Comparison of ENCODE assay signal across 9 mouse cellular contexts in genomic region chr5:65326212-65326611, GRCm38 (mm10). TPM values are rescaled to one million over a fixed set of nuclear protein-coding genes. Genes with fewer than 3 reads are reported as not detected.
DNase-seq lines count a peak whose midpoint lies in the region; ATAC-seq and TF ChIP-seq lines count a peak whose summit lies in the region.
"Had no signal": no experiment of that assay in that cellular context is flagged by ENCODE, and none has a peak within 500 bp of the region (broad histone marks: within the 10 kb centered on the region; RNA-seq: fewer than 3 reads in every experiment).

No protein-coding gene starts in this region.

- TF ChIP-seq POLR2A in testis, adult 2 months (IDR thresholded peaks at IDR 0.05; ENCODE audit: control insufficient read depth, low read depth, low read length) = no peak

- TF ChIP-seq CTCF in testis, adult 2 months (IDR thresholded peaks at IDR 0.05; ENCODE audit: control insufficient read depth, insufficient read depth, insufficient replicate concordance, low read depth, low read length) = no peak
- no peak for TF ChIP-seq CTCF in left cerebral cortex, adult 2 months (IDR thresholded peaks at IDR 0.05)

- DNase-seq in testis, postnatal 10 days (ENCODE audit: low spot score) = no peak
- DNase-seq in heart, adult 9 months (ENCODE audit: low spot score in 2 of 2) = peak; percentile 49 to 76
- no peak for DNase-seq in limb, embryonic 10.5 days (ENCODE audit: low spot score)
- DNase-seq in left cerebral cortex, adult 2 months (ENCODE audit: extremely low spot score in 1 of 2, low spot score in 2 of 2) = no peak

- H3K4me2 ChIP-seq in liver, embryonic 15.5 days = peak overlapping the region; percentile 18
- no peak overlapping the region; the same call in 1 of the 2 replicates for H3K4me2 ChIP-seq in stomach, embryonic 15.5 days

- H3K36me3 ChIP-seq in testis, adult 2 months (ENCODE audit: control insufficient read depth, insufficient read depth, low read length) = no peaks in the 10 kb centered on the region
- no peaks in the 10 kb centered on the region; the same call in 1 of the 2 replicates for H3K36me3 ChIP-seq in liver, embryonic 15.5 days (replicated peaks)
- no peaks in the 10 kb centered on the region for H3K36me3 ChIP-seq in stomach, embryonic 15.5 days
- peaks cover 7% of the 10 kb centered on the region for H3K36me3 ChIP-seq in limb, embryonic 10.5 days

- no peak overlapping the region for H3K9ac ChIP-seq in liver, embryonic 15.5 days
- no peak overlapping the region for H3K9ac ChIP-seq in stomach, embryonic 15.5 days

- ATAC-seq in liver, embryonic 15.5 days (ENCODE audit: insufficient read depth) = no peak; the same call in 1 of the 2 replicates
- no peak for ATAC-seq in stomach, embryonic 15.5 days (ENCODE audit: insufficient read depth, low FRiP score, low read depth)
- ATAC-seq: forebrain, embryonic 16.5 days had no signal

- no peaks in the 10 kb centered on the region for H3K9me3 ChIP-seq in liver, embryonic 15.5 days (replicated peaks)
- H3K9me3 ChIP-seq in stomach, embryonic 15.5 days = no peaks in the 10 kb centered on the region
- no peaks in the 10 kb centered on the region for H3K9me3 ChIP-seq in limb, embryonic 10.5 days (replicated peaks)
- H3K9me3 ChIP-seq: midbrain, embryonic 10.5 days had no signal

- no peak overlapping the region for H3K4me3 ChIP-seq in testis, adult 2 months (ENCODE audit: control insufficient read depth, low read depth, low read length)
- no peak overlapping the region for H3K4me3 ChIP-seq in liver, embryonic 15.5 days (replicated peaks)
- no peak overlapping the region for H3K4me3 ChIP-seq in stomach, embryonic 15.5 days (replicated peaks)
- H3K4me3 ChIP-seq in limb, embryonic 10.5 days = no peak overlapping the region
- no peak overlapping the region; the same call in 1 of the 2 replicates for H3K4me3 ChIP-seq in left cerebral cortex, adult 2 months
- H3K4me3 ChIP-seq: midbrain, embryonic 10.5 days had no signal

- no peaks in the 10 kb centered on the region for H3K4me1 ChIP-seq in testis, adult 2 months (ENCODE audit: control insufficient read depth, insufficient read depth, low read length)
- H3K4me1 ChIP-seq in liver, embryonic 15.5 days (replicated peaks) = peaks cover 26% of the 10 kb centered on the region
- peaks cover 4% of the 10 kb centered on the region for H3K4me1 ChIP-seq in stomach, embryonic 15.5 days
- peaks cover 4% of the 10 kb centered on the region for H3K4me1 ChIP-seq in limb, embryonic 10.5 days
- H3K4me1 ChIP-seq: midbrain, embryonic 10.5 days had no signal

- H3K27me3 ChIP-seq in testis, adult 2 months (ENCODE audit: control insufficient read depth, insufficient read depth, low read length) = no peaks in the 10 kb centered on the region
- no peaks in the 10 kb centered on the region for H3K27me3 ChIP-seq in liver, embryonic 15.5 days
- H3K27me3 ChIP-seq in stomach, embryonic 15.5 days (replicated peaks) = no peaks in the 10 kb centered on the region
- no peaks in the 10 kb centered on the region for H3K27me3 ChIP-seq in limb, embryonic 10.5 days (ENCODE audit: low read depth, poor library complexity, severe bottlenecking)

- peak overlapping the region; percentile 39; the same call in 1 of the 2 replicates for H3K27ac ChIP-seq in testis, adult 2 months (ENCODE audit: control insufficient read depth, insufficient read depth, low read depth, low read length)
- H3K27ac ChIP-seq in liver, embryonic 15.5 days (replicated peaks) = peak overlapping the region; percentile 30; the same call in 1 of the 2 replicates
- peak overlapping the region; percentile 59; the same call in 1 of the 2 replicates for H3K27ac ChIP-seq in stomach, embryonic 15.5 days
- H3K27ac ChIP-seq in limb, embryonic 10.5 days = no peak overlapping the region
- no peak overlapping the region for H3K27ac ChIP-seq in left cerebral cortex, adult 2 months
- H3K27ac ChIP-seq: midbrain, embryonic 10.5 days had no signal

- intact Hi-C loops in left cerebral cortex, adult 2 months (cut with DNase I) = no loop called here

- WGBS in liver, embryonic 15.5 days (ENCODE audit: insufficient replicate concordance) = 35% methylated on average over 5 of the region's 5 CpGs
- WGBS in stomach, embryonic 15.5 days = 51% methylated on average over 5 of the region's 5 CpGs
- WGBS in limb, embryonic 10.5 days = 90% methylated on average over 5 of the region's 5 CpGs

RNA-seq across cellular contexts. Expression of gene Rfc1, which starts 9.3 kb away (rescaled TPM):
- polyA plus RNA-seq in testis, adult 2 months (2012; rRNA removed) = 38.6 and 39.4 TPM in 2 replicates
- polyA plus RNA-seq in liver, embryonic 15.5 days (2015; fragmentation: Nextera tagmentation; extraction: Ambion mirVana) = 25.7 and 34.8 TPM in 2 replicates
- 84.8 and 87.7 TPM in 2 replicates for polyA plus RNA-seq in stomach, embryonic 15.5 days (2015; fragmentation: Nextera tagmentation; extraction: Ambion mirVana)
- polyA plus RNA-seq in limb, embryonic 10.5 days (2016; fragmentation: Nextera tagmentation; extraction: Ambion mirVana) = 90.3 and 103 TPM in 2 replicates
- total RNA-seq in left cerebral cortex, adult 2 months (2021) = 10 to 100 TPM; 27.7 to 28.0 TPM

RNA-seq across cellular contexts. Expression of gene Klb, which starts 21.9 kb away (rescaled TPM):
- polyA plus RNA-seq in testis, adult 2 months (2012; rRNA removed) = 0.65 and 0.72 TPM in 2 replicates
- 12.1 and 13.5 TPM in 2 replicates for polyA plus RNA-seq in liver, embryonic 15.5 days (2015; fragmentation: Nextera tagmentation; extraction: Ambion mirVana)
- polyA plus RNA-seq in stomach, embryonic 15.5 days (2015; fragmentation: Nextera tagmentation; extraction: Ambion mirVana) = 1.6 and 1.9 TPM in 2 replicates
- polyA plus RNA-seq in limb, embryonic 10.5 days (2016; fragmentation: Nextera tagmentation; extraction: Ambion mirVana) = 0.08 TPM in 1 of 2 replicates, not detected in the other
- total RNA-seq in left cerebral cortex, adult 2 months (2021) = under 1 TPM; 0.33 to 0.54 TPM

Comparison
In these comparisons a context has a peak if more than half of its experiments do, and no peak if none do; other contexts are left out.
1. H3K27ac ChIP-seq: peak in testis, adult 2 months (single experiment), liver, embryonic 15.5 days (single experiment) and stomach, embryonic 15.5 days (single experiment); none in limb, embryonic 10.5 days (single experiment) and left cerebral cortex, adult 2 months (single experiment).
2. DNase-seq: peak in heart, adult 9 months (2 of 2); none in testis, postnatal 10 days (single experiment), limb, embryonic 10.5 days (single experiment) and left cerebral cortex, adult 2 months (0 of 2).